Mouse (Mus musculus): ENCODE measurements around the gene Asb15.

- TF ChIP-seq ZC3H11A (IDR thresholded peaks at IDR 0.05; ENCODE audit: borderline replicate concordance, low read depth, low read length) (no peak), ZNF384 (IDR thresholded peaks at IDR 0.05; ENCODE audit: low read depth, low read length) (no peak), HCFC1 (IDR thresholded peaks at IDR 0.05; ENCODE audit: borderline replicate concordance, insufficient read depth, low read length) (no peak), CHD2 (IDR thresholded peaks at IDR 0.05; ENCODE audit: low read depth, low read length) (no peak), MAFK (IDR thresholded peaks at IDR 0.05; ENCODE audit: insufficient read depth, low read depth, low read length) (no peak)
These were observed 78.6 kb downstream of the Asb15 start for GRCm38 (mm10) chr6:24606512-24606911.
